Mouse (Mus musculus): ENCODE measurements around the gene Pkig.

DNA sequence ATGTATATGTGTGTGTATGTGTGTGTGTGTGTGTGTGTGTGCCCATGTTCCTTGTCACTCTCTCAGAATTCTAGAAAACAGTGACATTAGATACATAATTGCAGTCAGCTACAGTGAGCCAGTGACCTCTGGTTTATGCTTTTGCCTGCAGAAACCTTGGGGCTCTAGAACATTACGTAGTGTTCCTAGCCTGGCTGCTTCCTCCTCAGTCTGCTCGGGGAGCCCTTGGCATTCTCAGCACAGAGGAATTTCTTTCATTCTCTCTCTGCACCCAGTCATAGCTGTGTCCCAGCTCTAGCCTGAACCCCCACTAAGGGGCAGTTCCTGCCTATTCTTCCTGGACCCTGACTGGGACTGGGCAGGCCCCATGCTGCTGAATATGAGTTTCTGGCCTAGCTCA, 100.0 kb downstream of the Pkig start:
- TF ChIP-seq CTCF (IDR thresholded peaks at IDR 0.05; ENCODE audit: borderline replicate concordance, control insufficient read depth, extremely low read depth, insufficient read depth, low read length, poor library complexity) (no peak), POLR2A (IDR thresholded peaks at IDR 0.05; ENCODE audit: control insufficient read depth, extremely low read depth, insufficient read depth, low read length, poor library complexity) (no peak)

Data from thymus, adult 2 months (tissue).